ENCODE assay signal across 21 mouse cellular contexts in the genomic region with DNA sequence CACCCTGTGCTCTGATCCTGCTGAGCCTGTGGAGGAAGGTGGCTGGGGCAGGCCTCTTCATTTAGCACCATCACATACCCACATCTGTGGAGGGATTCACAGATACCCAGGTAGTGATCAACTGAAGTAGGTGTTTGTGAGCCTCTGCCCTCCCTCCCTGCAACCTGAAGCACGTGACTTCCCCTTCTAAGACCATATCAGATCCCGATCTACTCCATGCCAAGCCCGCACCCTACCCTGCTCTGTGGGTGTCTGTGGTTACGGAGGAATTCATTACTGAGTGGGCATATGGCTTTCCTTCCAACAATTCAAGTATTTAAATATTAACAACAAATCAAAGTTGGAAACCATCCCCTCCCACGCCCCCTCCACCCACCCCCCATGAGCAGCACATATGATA. TPM values are rescaled to one million over a fixed set of nuclear protein-coding genes. Genes with fewer than 3 reads are reported as not detected.
DNase-seq lines count a peak whose midpoint lies in the region; ATAC-seq and TF ChIP-seq lines count a peak whose summit lies in the region.
"Had no signal": no experiment of that assay in that cellular context is flagged by ENCODE, and none has a peak within 500 bp of the region (broad histone marks: within the 10 kb centered on the region; RNA-seq: fewer than 3 reads in every experiment).

No protein-coding gene starts in this region.

- TF ChIP-seq RAD21 in MEL (IDR thresholded peaks at IDR 0.05; ENCODE audit: low read depth, low read length), result no peak

- ATAC-seq in forebrain, embryonic 13.5 days, result no peak
- no peak for ATAC-seq in forebrain, embryonic 12.5 days (ENCODE audit: low FRiP score)
- no peak for ATAC-seq in hindbrain, embryonic 14.5 days (ENCODE audit: low FRiP score)
- ATAC-seq in megakaryocyte, adult 5-6 weeks (ENCODE audit: poor library complexity, severe bottlenecking), result no peak
- ATAC-seq: CD4-positive, CD25-positive, alpha-beta regulatory T cell, adult 4 months; midbrain, embryonic 15.5 days had no signal

- no peak for TF ChIP-seq CTCF in MEL (IDR thresholded peaks at IDR 0.05 in 2 of 3, conservative IDR thresholded peaks at IDR 0.05 in 1 of 3; ENCODE audit: control insufficient read depth in 1 of 3, insufficient read depth in 1 of 3, low read depth in 2 of 3, low read length in 3 of 3, poor library complexity in 1 of 3, severe bottlenecking in 1 of 3)

- no peaks in the 10 kb centered on the region for H3K27me3 ChIP-seq in forebrain, embryonic 13.5 days
- no peaks in the 10 kb centered on the region for H3K27me3 ChIP-seq in forebrain, embryonic 12.5 days
- peaks cover 22% of the 10 kb centered on the region; the same call in 1 of the 2 replicates for H3K27me3 ChIP-seq in hindbrain, embryonic 10.5 days (ENCODE audit: insufficient read depth, poor library complexity, severe bottlenecking)
- no peaks in the 10 kb centered on the region for H3K27me3 ChIP-seq in hindbrain, embryonic 14.5 days (ENCODE audit: control insufficient read depth, insufficient read depth, low read length)
- no peaks in the 10 kb centered on the region for H3K27me3 ChIP-seq in MEL (ENCODE audit: control insufficient read depth in 1 of 2, insufficient read depth in 2 of 2, low read length in 2 of 2)
- H3K27me3 ChIP-seq: embryonic facial prominence, embryonic 15.5 days; liver, embryonic 15.5 days; megakaryocyte, embryonic 14.5 days; midbrain, embryonic 15.5 days had no signal

- 0 out of 2 replicates have a peak, but pooled peaks cover 5% of the 10 kb centered on the region for H3K36me3 ChIP-seq in forebrain, embryonic 13.5 days (ENCODE audit: poor library complexity, severe bottlenecking)
- H3K36me3 ChIP-seq in forebrain, embryonic 12.5 days (replicated peaks), result no peaks in the 10 kb centered on the region; the same call in 1 of the 2 replicates
- H3K36me3 ChIP-seq in hindbrain, embryonic 10.5 days, result peaks cover 3% of the 10 kb centered on the region
- H3K36me3 ChIP-seq in hindbrain, embryonic 14.5 days (replicated peaks; ENCODE audit: control insufficient read depth, insufficient read depth), result no peaks in the 10 kb centered on the region
- peaks cover 0 to under 1% of the 10 kb centered on the region in 2 experiments; a peak in 1 of 4 replicates for H3K36me3 ChIP-seq in MEL (ENCODE audit: control insufficient read depth in 1 of 2, insufficient read depth in 2 of 2, low read length in 2 of 2)
- H3K36me3 ChIP-seq: embryonic facial prominence, embryonic 15.5 days; midbrain, embryonic 15.5 days had no signal

- no peaks in the 10 kb centered on the region for H3K79me2 ChIP-seq in MEL (ENCODE audit: control insufficient read depth, insufficient read depth, low read length, poor library complexity)

- TF ChIP-seq EP300 in MEL (IDR thresholded peaks at IDR 0.05; ENCODE audit: low read depth in 1 of 2, low read length in 2 of 2), result no peak

- H3K9ac ChIP-seq in forebrain, embryonic 13.5 days, result no peak overlapping the region
- no peak overlapping the region for H3K9ac ChIP-seq in forebrain, embryonic 12.5 days
- H3K9ac ChIP-seq in hindbrain, embryonic 14.5 days, result no peak overlapping the region
- no peak overlapping the region for H3K9ac ChIP-seq in MEL (ENCODE audit: control insufficient read depth, low read depth, low read length, poor library complexity, severe bottlenecking)
- H3K9ac ChIP-seq: embryonic facial prominence, embryonic 15.5 days; liver, embryonic 15.5 days; midbrain, embryonic 15.5 days had no signal

- no peak overlapping the region for H3K4me2 ChIP-seq in forebrain, embryonic 13.5 days
- no peak overlapping the region for H3K4me2 ChIP-seq in forebrain, embryonic 12.5 days
- no peak overlapping the region for H3K4me2 ChIP-seq in hindbrain, embryonic 14.5 days (replicated peaks)
- H3K4me2 ChIP-seq: liver, embryonic 15.5 days; midbrain, embryonic 15.5 days had no signal

- H3K27ac ChIP-seq in forebrain, embryonic 13.5 days, result peak overlapping the region; percentile 71; the same call in 1 of the 2 replicates
- no peak overlapping the region for H3K27ac ChIP-seq in forebrain, embryonic 12.5 days
- peak overlapping the region; percentile 64; the same call in 1 of the 2 replicates for H3K27ac ChIP-seq in hindbrain, embryonic 10.5 days
- H3K27ac ChIP-seq in hindbrain, embryonic 14.5 days, result no peak overlapping the region
- no peak overlapping the region for H3K27ac ChIP-seq in MEL (ENCODE audit: control insufficient read depth, low read depth, low read length)
- H3K27ac ChIP-seq: liver, embryonic 15.5 days had no signal

- H3K9me3 ChIP-seq in forebrain, embryonic 13.5 days (replicated peaks), result no peaks in the 10 kb centered on the region
- H3K9me3 ChIP-seq in forebrain, embryonic 12.5 days, result no peaks in the 10 kb centered on the region
- no peaks in the 10 kb centered on the region for H3K9me3 ChIP-seq in hindbrain, embryonic 10.5 days
- H3K9me3 ChIP-seq in hindbrain, embryonic 14.5 days (ENCODE audit: control insufficient read depth, low read length), result no peaks in the 10 kb centered on the region
- no peaks in the 10 kb centered on the region for H3K9me3 ChIP-seq in MEL (replicated peaks; ENCODE audit: insufficient read depth, low read length)
- H3K9me3 ChIP-seq: embryonic facial prominence, embryonic 15.5 days; liver, embryonic 15.5 days; megakaryocyte, embryonic 14.5 days; midbrain, embryonic 15.5 days had no signal

- no peak for TF ChIP-seq POLR2A in MEL (IDR thresholded peaks at IDR 0.05; ENCODE audit: control insufficient read depth in 1 of 2, insufficient read depth in 1 of 2, low read depth in 1 of 2, low read length in 2 of 2, poor library complexity in 1 of 2)

- 88% methylated on average over 5 of the region's 5 CpGs for WGBS in forebrain, embryonic 13.5 days
- WGBS in forebrain, embryonic 12.5 days, result 82% methylated on average over 5 of the region's 5 CpGs
- WGBS in hindbrain, embryonic 10.5 days, result 87% methylated on average over 5 of the region's 5 CpGs
- WGBS in hindbrain, embryonic 14.5 days, result 86% methylated on average over 5 of the region's 5 CpGs

- H3K4me1 ChIP-seq in forebrain, embryonic 13.5 days, result peaks cover 58% of the 10 kb centered on the region
- H3K4me1 ChIP-seq in forebrain, embryonic 12.5 days, result peaks cover 65% of the 10 kb centered on the region
- H3K4me1 ChIP-seq in hindbrain, embryonic 10.5 days (replicated peaks), result peaks cover 89% of the 10 kb centered on the region
- H3K4me1 ChIP-seq in hindbrain, embryonic 14.5 days (replicated peaks; ENCODE audit: control insufficient read depth, insufficient read depth, low read length), result peaks cover 18% of the 10 kb centered on the region
- H3K4me1 ChIP-seq in MEL (ENCODE audit: control insufficient read depth in 1 of 2, insufficient read depth in 2 of 2, low read length in 2 of 2), result peaks cover 0 to 6% of the 10 kb centered on the region in 2 experiments; a peak in 1 of 4 replicates

- DNase-seq in hindbrain, embryonic 10.5 days (ENCODE audit: low spot score), result no peak
- DNase-seq in hindbrain, embryonic 14.5 days (ENCODE audit: low spot score), result no peak
- no peak for DNase-seq in MEL (ENCODE audit: low read depth, low spot score)
- peak; percentile 27 for DNase-seq in induced T-regulatory cell, adult 2 months (ENCODE audit: low read depth)
- DNase-seq in adrenal gland, adult 2 months, result no peak
- DNase-seq: cerebellum, adult 18-20 months; cerebellum, postnatal 25 days; liver; lung, postnatal 14 days; right cerebral cortex, postnatal 4 days; thymus, postnatal 14 days had no signal

- H3K4me3 ChIP-seq in forebrain, embryonic 13.5 days, result no peak overlapping the region
- no peak overlapping the region for H3K4me3 ChIP-seq in forebrain, embryonic 12.5 days (replicated peaks)
- no peak overlapping the region for H3K4me3 ChIP-seq in hindbrain, embryonic 10.5 days
- H3K4me3 ChIP-seq in hindbrain, embryonic 14.5 days (replicated peaks; ENCODE audit: low read length), result no peak overlapping the region
- H3K4me3 ChIP-seq in MEL (ENCODE audit: control insufficient read depth in 1 of 2, insufficient read depth in 1 of 2, low read depth in 2 of 2, low read length in 2 of 2), result no peak overlapping the region
- H3K4me3 ChIP-seq: embryonic facial prominence, embryonic 15.5 days; liver, embryonic 15.5 days; megakaryocyte, embryonic 14.5 days; midbrain, embryonic 15.5 days had no signal

RNA-seq across cellular contexts. Expression of a gene that starts 16.7 kb away (rescaled TPM):
- polyA plus RNA-seq in forebrain, embryonic 13.5 days (2015; fragmentation: Nextera tagmentation; extraction: Ambion mirVana), result 88.9 and 99.0 TPM in 2 replicates
- 90.2 and 96.2 TPM in 2 replicates for polyA plus RNA-seq in forebrain, embryonic 12.5 days (2016; fragmentation: Nextera tagmentation; extraction: Ambion mirVana)
- 99.4 and 149 TPM in 2 replicates for polyA plus RNA-seq in hindbrain, embryonic 10.5 days (2016; fragmentation: Nextera tagmentation; extraction: Ambion mirVana)
- 39.8 and 42.7 TPM in 2 replicates for polyA plus RNA-seq in hindbrain, embryonic 14.5 days (2014; fragmentation: Nextera tagmentation; extraction: Ambion mirVana)
- 5.7 TPM in 2 replicates for total RNA-seq in MEL (2012; rRNA removed)
- polyA plus RNA-seq in MEL (2012; ENCODE audit: insufficient read depth in 1 of 2, insufficient read length in 2 of 2, low read depth in 1 of 2, low replicate concordance in 2 of 2, missing spikeins in 1 of 2), result 10 to 100 TPM in 1 of 2 experiments, not detected in 1; 10.8 TPM
- 7.8 and 14.8 TPM in 2 replicates for total RNA-seq in megakaryocyte, adult 5-6 weeks (2015)
- 6.0 and 8.6 TPM in 2 replicates for total RNA-seq in megakaryocyte, adult 5-6 weeks (2017)
- total RNA-seq in adrenal gland, adult 2 months (2021), result 10 to 100 TPM in 1 of 2 experiments, 1 to 10 TPM in 1; 8.5 to 11.3 TPM
- 24.1 and 24.6 TPM in 2 replicates for polyA plus RNA-seq in adrenal gland, adult 2 months (2012; rRNA removed)

RNA-seq across cellular contexts. Expression of a gene that starts 33.0 kb away (rescaled TPM):
- polyA plus RNA-seq in forebrain, embryonic 13.5 days (2015; fragmentation: Nextera tagmentation; extraction: Ambion mirVana), result 0.71 and 0.87 TPM in 2 replicates
- 0.54 and 0.78 TPM in 2 replicates for polyA plus RNA-seq in forebrain, embryonic 12.5 days (2016; fragmentation: Nextera tagmentation; extraction: Ambion mirVana)
- 0.90 and 1.3 TPM in 2 replicates for polyA plus RNA-seq in hindbrain, embryonic 10.5 days (2016; fragmentation: Nextera tagmentation; extraction: Ambion mirVana)
- polyA plus RNA-seq in hindbrain, embryonic 14.5 days (2014; fragmentation: Nextera tagmentation; extraction: Ambion mirVana), result 0.73 and 1.4 TPM in 2 replicates
- 11.1 and 14.8 TPM in 2 replicates for total RNA-seq in MEL (2012; rRNA removed)
- 10 to 100 TPM in 1 of 2 experiments, not detected in 1; 17.0 TPM for polyA plus RNA-seq in MEL (2012; ENCODE audit: insufficient read depth in 1 of 2, insufficient read length in 2 of 2, low read depth in 1 of 2, low replicate concordance in 2 of 2, missing spikeins in 1 of 2)
- total RNA-seq in megakaryocyte, adult 5-6 weeks (2015), result 1.0 and 1.4 TPM in 2 replicates
- total RNA-seq in megakaryocyte, adult 5-6 weeks (2017), result 0.07 and 0.53 TPM in 2 replicates
- 1 to 10 TPM; 3.1 to 5.4 TPM for total RNA-seq in adrenal gland, adult 2 months (2021)
- 5.7 and 6.9 TPM in 2 replicates for polyA plus RNA-seq in adrenal gland, adult 2 months (2012; rRNA removed)

RNA-seq across cellular contexts. Expression of a gene that starts 52.3 kb away (rescaled TPM):
- polyA plus RNA-seq in forebrain, embryonic 13.5 days (2015; fragmentation: Nextera tagmentation; extraction: Ambion mirVana), result not detected in 2 replicates
- 0.10 TPM in 1 of 2 replicates, not detected in the other for polyA plus RNA-seq in forebrain, embryonic 12.5 days (2016; fragmentation: Nextera tagmentation; extraction: Ambion mirVana)
- 0.22 and 0.31 TPM in 2 replicates for polyA plus RNA-seq in hindbrain, embryonic 10.5 days (2016; fragmentation: Nextera tagmentation; extraction: Ambion mirVana)
- 0.08 and 0.31 TPM in 2 replicates for polyA plus RNA-seq in hindbrain, embryonic 14.5 days (2014; fragmentation: Nextera tagmentation; extraction: Ambion mirVana)
- total RNA-seq in MEL (2012; rRNA removed), result not detected in 2 replicates
- polyA plus RNA-seq in MEL (2012; ENCODE audit: insufficient read depth in 1 of 2, insufficient read length in 2 of 2, low read depth in 1 of 2, low replicate concordance in 2 of 2, missing spikeins in 1 of 2), result not detected
- not detected in 2 replicates for total RNA-seq in megakaryocyte, adult 5-6 weeks (2015)
- total RNA-seq in megakaryocyte, adult 5-6 weeks (2017), result 0.26 TPM in 1 of 2 replicates, not detected in the other
- total RNA-seq in adrenal gland, adult 2 months (2021), result 1 to 10 TPM in 1 of 2 experiments, under 1 TPM in 1; 0.63 to 1.6 TPM
- 1.1 and 1.9 TPM in 2 replicates for polyA plus RNA-seq in adrenal gland, adult 2 months (2012; rRNA removed)
- total RNA-seq: hematopoietic stem cell, adult 5-6 weeks; left cerebral cortex, adult 18-20 months had no signal
- polyA plus RNA-seq: CD4-positive, CD25-positive, alpha-beta regulatory T cell, adult 4 months; liver, embryonic 15.5 days had no signal

Comparison
In these comparisons a context has a peak if more than half of its experiments do, and no peak if none do; other contexts are left out.
1. H3K27ac ChIP-seq: peak in forebrain, embryonic 13.5 days (single experiment) and hindbrain, embryonic 10.5 days (single experiment); none in forebrain, embryonic 12.5 days (single experiment), hindbrain, embryonic 14.5 days (single experiment) and MEL (single experiment).